Mouse (Mus musculus) kidney, postnatal 4 days (tissue): ENCODE measurements around the gene Uri1.

Experiments
- DNase-seq, 2 experiments: peaks; one replicate each; pipeline ENCODE4 v3.0.0; 2021; ENCODE audit warnings: mixed read lengths in 2 of 2

Gene Uri1

GRCm38 (mm10) chr7:38012811-38013210, 10.5 kb downstream of the Uri1 start:
- no peak for DNase-seq

GRCm38 (mm10) chr7:38008359-38008758, 15.0 kb downstream of the Uri1 start:
- no peak for DNase-seq

- no peak for DNase-seq
These were observed 20.9 kb downstream of the Uri1 start for GRCm38 (mm10) chr7:38002451-38002850.

- DNase-seq = peak in 1 of 2 experiments; percentile 12
These were observed 23.7 kb downstream of the Uri1 start for GRCm38 (mm10) chr7:37999691-38000090.

GRCm38 (mm10) chr7:37992861-37993260, 30.5 kb downstream of the Uri1 start:
- DNase-seq = no peak

- no peak for DNase-seq
These were observed 38.5 kb downstream of the Uri1 start for GRCm38 (mm10) chr7:37984866-37985265.

GRCm38 (mm10) chr7:37983471-37983870, 39.9 kb downstream of the Uri1 start:
- no peak for DNase-seq

GRCm38 (mm10) chr7:37979729-37980128, 43.6 kb downstream of the Uri1 start:
- DNase-seq = no peak

GRCm38 (mm10) chr7:37978412-37978811, 44.9 kb downstream of the Uri1 start:
- no peak for DNase-seq

GRCm38 (mm10) chr7:37977676-37978075, 45.7 kb downstream of the Uri1 start:
- DNase-seq = no peak

- DNase-seq = no peak
These were observed 50.3 kb downstream of the Uri1 start for GRCm38 (mm10) chr7:37972999-37973555.

GRCm38 (mm10) chr7:37972571-37972970, 50.8 kb downstream of the Uri1 start:
- peak; percentile 27 to 48 for DNase-seq

GRCm38 (mm10) chr7:37962326-37962725, 61.0 kb downstream of the Uri1 start:
- peak in 1 of 2 experiments; percentile 15 for DNase-seq

- DNase-seq = peak in 1 of 2 experiments; percentile 31
These were observed 62.1 kb downstream of the Uri1 start for GRCm38 (mm10) chr7:37961247-37961646.

GRCm38 (mm10) chr7:37951841-37952240, 71.5 kb downstream of the Uri1 start:
- no peak for DNase-seq

- no peak for DNase-seq
These were observed 86.9 kb downstream of the Uri1 start for GRCm38 (mm10) chr7:37936459-37936858.

- DNase-seq = peak; percentile 16 to 37
These were observed 87.6 kb downstream of the Uri1 start for GRCm38 (mm10) chr7:37935786-37936185.

GRCm38 (mm10) chr7:37934770-37935182, 88.6 kb downstream of the Uri1 start:
- DNase-seq = peak; percentile 60 to 68

GRCm38 (mm10) chr7:37933754-37934308, 89.5 kb downstream of the Uri1 start:
- DNase-seq = no peak

GRCm38 (mm10) chr7:37931631-37932030, 91.7 kb downstream of the Uri1 start:
- DNase-seq = no peak

GRCm38 (mm10) chr7:37929738-37930137, 93.6 kb downstream of the Uri1 start:
- no peak for DNase-seq

GRCm38 (mm10) chr7:37922999-37923398, 100.4 kb downstream of the Uri1 start:
- no peak for DNase-seq

- DNase-seq = no peak
These were observed 101.5 kb downstream of the Uri1 start for GRCm38 (mm10) chr7:37921681-37922430.

- no peak for DNase-seq
These were observed 104.4 kb downstream of the Uri1 start for GRCm38 (mm10) chr7:37918926-37919325.
